Mouse (Mus musculus): Measurements from ENCODE around the gene Hp. TPM values are rescaled to one million over a fixed set of nuclear protein-coding genes. Genes with fewer than 3 reads are reported as not detected.

Hp gene
- total RNA-seq (2021), result 1 to 10 TPM; 2.6 to 4.5 TPM

- DNase-seq, result no peak
- intact Hi-C loops (cut with DNase I), result no loop called here
Measured at GRCm38 (mm10) chr8:109578900-109579301, at the start of gene Hp. Gene Hp, minus strand, starts transcription at chr8:109579172.

- no peak for DNase-seq
- intact Hi-C loops (cut with DNase I), result no loop called here
Measured at GRCm38 (mm10) chr8:109628638-109629037, 49.7 kb upstream of the Hp start.

DNA sequence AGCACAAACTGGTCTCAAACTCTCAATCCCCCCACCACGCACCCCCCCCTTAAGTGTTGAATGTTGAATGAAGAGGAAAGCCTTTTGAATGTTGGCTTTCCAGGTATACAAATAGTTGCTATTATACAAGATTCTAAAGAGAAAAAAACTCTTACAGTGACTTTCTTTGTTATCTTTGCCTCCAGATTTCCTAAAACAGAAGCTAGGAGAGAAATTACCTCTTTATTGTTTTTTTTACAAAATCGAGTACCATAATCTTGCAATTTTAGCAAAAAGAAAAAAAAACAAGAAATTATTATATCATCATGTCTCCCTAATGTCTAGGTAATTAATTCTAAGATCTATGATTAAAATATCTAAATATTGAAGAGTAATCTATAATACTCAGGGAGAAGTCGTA is 36.6 kb upstream of the Hp start:
- DNase-seq, result no peak
- intact Hi-C loops (cut with DNase I), result no loop called here

- DNase-seq, result no peak
- intact Hi-C loops (cut with DNase I), result loop anchor here (5.0 kb wide), 1 partner anchor 163 kb away; the partner anchor contains the start of gene Ap1g1
Measured at GRCm38 (mm10) chr8:109614243-109615210, 35.6 kb upstream of the Hp start, which contains the start of gene Pkd1l3. Gene Pkd1l3, plus strand, starts transcription at chr8:109614517.

DNA sequence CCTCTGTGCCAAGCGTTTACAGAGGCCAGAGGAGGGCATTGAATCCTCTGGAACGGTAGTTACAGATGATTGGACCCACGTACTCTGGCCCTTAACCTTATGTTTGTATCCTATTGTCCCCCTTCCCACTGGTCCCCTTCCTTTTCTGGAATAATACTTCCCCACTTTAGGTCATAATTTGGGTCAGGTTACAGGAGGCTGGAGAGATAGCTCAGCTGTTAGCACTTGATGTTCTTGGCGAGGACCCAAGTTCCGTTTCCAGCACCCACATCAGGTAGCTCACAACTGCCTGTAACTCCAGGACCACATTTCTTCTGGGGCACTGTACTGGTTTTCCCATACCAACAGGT is 30.2 kb upstream of the Hp start:
- peak; percentile 33 to 34 for DNase-seq
- intact Hi-C loops (cut with DNase I), result loop anchor here (2.0 to 5.0 kb wide), 3 partner anchors 42 to 98 kb away; partner anchors contain the start of genes Ist1 and Zfp821

- peak; percentile 97 to 98 for DNase-seq
- intact Hi-C loops (cut with DNase I), result loop anchor here (2.0 to 5.0 kb wide), 3 partner anchors 42 to 99 kb away; partner anchors contain the start of genes Ist1 and Zfp821
Measured at GRCm38 (mm10) chr8:109608271-109609152, 29.5 kb upstream of the Hp start, which contains the start of gene Dhodh. Gene Dhodh, minus strand, starts transcription at chr8:109608673.

DNA sequence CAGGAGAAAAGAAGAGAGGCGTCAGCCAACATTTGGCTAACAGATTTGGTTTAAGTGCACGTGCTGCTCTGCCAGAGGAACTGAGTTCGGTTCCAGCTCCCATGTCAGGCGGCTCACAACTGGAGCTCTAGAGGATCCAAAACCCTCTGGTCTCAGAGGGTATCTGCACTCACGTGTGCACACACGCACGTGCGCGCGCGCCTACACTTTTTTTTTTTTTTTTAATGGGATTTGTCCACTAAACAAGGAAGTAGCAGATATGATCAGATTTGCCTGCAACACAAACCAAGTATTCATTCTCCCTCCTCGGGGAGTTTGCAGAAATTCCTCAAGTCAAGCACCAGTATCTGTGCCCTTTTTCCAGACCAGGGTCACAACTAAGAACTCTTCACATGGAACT is 28.7 kb upstream of the Hp start:
- intact Hi-C loops (cut with DNase I), result loop anchor here (2.0 to 5.0 kb wide), 3 partner anchors 41 to 100 kb away; partner anchors contain the start of genes Ist1 and Zfp821
- DNase-seq, result no peak

- intact Hi-C loops (cut with DNase I), result loop anchor here (5.0 kb wide), 2 partner anchors 86 to 101 kb away; partner anchors contain the start of genes Ist1 and Zfp821
- no peak for DNase-seq
Measured at GRCm38 (mm10) chr8:109606725-109607124, 27.8 kb upstream of the Hp start.

DNA sequence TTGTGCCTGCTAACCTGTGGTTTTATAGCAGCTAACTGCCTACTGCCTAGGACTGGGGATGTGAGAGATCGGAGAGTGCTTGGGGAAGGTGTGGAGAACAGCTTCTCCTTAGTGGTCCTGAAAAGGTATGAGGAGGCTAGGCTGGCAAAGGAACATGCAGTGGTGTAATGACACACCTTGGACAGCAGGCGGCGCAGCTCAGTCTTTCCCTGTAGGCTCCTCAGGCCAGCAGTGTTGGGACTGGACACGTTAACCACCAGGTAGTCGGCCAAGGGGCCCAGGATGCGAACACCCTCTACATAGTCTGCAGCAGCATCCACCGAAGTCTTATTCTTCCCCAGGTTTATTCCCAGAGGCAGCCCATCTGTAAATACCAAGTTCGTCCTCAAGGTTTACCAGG is 16.9 kb upstream of the Hp start:
- intact Hi-C loops (cut with DNase I), result no loop called here
- peak; percentile 29 to 69 for DNase-seq

GRCm38 (mm10) chr8:109593117-109593788 is 14.3 kb upstream of the Hp start:
- intact Hi-C loops (cut with DNase I), result no loop called here
- DNase-seq, result peak in 1 of 2 experiments; percentile 27

DNA sequence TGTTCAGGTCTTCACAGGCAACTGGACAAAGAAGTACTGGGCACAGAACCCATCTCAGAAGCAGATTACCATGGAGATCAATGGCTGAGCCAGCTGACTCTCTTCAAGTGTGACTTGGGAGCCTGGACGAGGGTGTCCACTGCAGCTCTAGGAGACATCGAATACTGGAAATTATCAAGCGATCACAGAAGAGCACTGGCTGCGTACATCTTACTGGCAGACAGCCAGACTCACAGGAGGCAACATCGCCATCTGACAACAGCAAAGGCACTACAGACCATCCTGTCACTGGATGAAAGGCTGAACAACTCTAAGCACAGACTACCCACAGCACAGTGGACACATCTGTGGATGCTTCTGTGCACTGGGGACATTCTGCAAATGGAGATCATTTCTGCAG is 13.2 kb upstream of the Hp start:
- no peak for DNase-seq
- intact Hi-C loops (cut with DNase I), result no loop called here

DNA sequence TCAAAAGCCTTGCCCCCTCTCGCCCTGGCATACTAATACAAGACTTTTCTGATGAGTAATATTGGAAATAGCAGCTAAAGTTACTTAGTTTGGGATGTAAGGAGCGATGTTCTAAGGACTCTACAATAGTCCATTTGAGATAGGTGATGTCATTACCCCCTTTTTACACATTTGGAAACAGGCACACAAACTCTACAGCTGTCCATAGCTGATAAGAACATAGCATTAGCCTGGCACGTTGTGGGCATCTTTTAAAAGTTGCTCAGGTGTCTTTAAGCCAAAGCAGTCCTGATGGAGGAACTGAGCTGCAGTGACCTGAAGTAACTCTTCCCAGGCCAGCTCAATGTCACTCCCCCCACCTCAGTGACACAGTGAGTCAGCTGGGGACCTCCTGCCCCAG is 12.4 kb upstream of the Hp start:
- no peak for DNase-seq
- intact Hi-C loops (cut with DNase I), result no loop called here

DNA sequence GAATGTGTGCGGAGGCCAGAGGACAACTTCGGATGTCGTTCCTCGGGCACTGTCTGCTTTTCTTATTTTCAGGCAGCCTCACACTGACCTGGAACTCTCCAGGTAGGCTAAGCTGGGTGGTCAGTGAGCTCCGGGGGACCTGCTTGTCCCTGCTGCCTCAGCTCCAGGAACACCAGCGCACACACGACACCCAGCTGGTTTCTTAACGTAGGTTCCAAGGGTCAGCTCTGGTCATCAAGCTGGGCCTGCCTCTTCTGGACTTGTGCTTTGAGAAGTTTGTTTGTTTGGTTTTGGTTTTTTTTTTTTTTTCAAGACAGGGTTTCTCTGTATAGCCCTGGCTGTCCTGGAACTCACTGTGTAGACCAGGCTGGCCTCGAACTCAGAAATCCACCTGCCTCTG is 11.9 kb upstream of the Hp start:
- intact Hi-C loops (cut with DNase I), result no loop called here
- no peak for DNase-seq

DNA sequence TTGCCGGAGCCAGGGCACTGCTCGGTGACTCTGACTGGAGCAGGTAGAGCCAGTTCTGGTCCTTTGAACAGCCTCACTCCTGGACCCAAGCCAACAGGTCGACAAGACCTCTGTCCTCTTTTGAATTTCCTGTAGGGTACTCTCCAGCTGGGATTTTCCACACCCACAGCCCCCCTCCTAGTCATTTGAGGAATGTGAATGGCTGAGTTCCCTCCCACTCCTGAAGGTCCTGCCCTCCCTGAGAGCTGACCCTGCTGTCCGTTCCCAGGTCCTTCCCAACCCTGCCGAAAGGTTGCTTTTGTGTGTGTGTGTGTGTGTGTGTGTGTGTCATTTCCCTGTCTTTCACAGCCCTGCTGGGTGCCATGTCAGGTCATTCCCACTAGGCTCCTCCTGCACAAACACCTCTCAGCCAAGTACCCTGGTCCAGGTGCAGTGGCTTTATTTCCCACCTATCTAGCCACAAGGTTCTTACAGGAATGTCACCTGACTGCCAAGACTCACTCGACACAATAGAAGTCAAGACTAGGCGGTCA is 8.1 kb upstream of the Hp start:
- intact Hi-C loops (cut with DNase I), result no loop called here
- DNase-seq, result no peak

- intact Hi-C loops (cut with DNase I), result no loop called here
Measured at GRCm38 (mm10) chr8:109585652-109586051, 6.7 kb upstream of the Hp start.

DNA sequence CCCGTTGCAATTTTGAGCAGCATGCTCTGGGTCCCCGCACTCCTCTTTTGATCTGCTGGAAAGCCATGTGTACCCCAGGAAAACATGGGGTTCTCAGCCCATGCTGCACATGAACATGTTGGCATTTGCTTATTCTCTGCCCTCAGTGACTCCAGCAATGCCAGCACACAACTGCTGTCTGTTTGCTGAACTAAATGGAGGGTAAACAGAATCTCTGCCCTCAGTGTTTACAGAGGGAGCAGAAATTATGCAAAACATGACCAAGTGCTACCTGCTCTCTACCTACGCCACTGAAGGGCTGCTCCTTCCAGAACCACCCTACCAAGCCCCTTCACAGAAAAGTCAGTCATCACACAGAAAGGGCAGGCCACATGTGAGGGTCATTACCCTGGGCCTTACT is 5.9 kb upstream of the Hp start:
- intact Hi-C loops (cut with DNase I), result no loop called here
- DNase-seq, result no peak

More at GRCm38 (mm10) chr8:109585652-109586051, 6.7 kb upstream of the Hp start:
- DNase-seq, result no peak

- intact Hi-C loops (cut with DNase I), result no loop called here
- no peak for DNase-seq
Measured at GRCm38 (mm10) chr8:109584293-109584692, 5.3 kb upstream of the Hp start.

DNA sequence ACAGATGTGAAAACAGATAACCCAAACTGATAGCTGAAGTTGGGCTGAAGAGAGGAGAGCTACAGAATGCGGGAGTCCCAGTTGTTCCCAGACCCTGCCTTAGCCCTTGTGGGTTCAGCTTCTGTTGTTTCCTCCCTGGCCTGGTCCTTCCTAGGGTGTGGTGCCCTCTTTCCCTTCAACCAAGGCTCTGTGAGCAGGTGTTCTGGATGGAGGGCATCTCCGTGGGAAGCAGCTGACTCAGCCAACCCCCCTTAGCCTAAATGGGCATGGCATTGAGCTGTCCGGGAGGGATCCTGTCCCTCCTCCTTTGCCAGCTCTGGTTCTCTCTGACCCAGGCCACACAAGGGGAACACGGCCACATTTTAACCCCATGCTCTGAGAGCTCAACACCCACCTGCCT is 2.7 kb downstream of the Hp start:
- intact Hi-C loops (cut with DNase I), result no loop called here
- no peak for DNase-seq

- intact Hi-C loops (cut with DNase I), result no loop called here
- no peak for DNase-seq
Measured at GRCm38 (mm10) chr8:109571139-109571538, 7.8 kb downstream of the Hp start.

Measured in heart, postnatal 10 days (tissue).